Mouse (Mus musculus): ENCODE results near the gene Prr3.

- TF ChIP-seq CTCF (IDR thresholded peaks at IDR 0.05; ENCODE audit: low read depth, low read length) (no peak), GATA1 (IDR thresholded peaks at IDR 0.05; ENCODE audit: borderline replicate concordance, low read length) (no peak), POLR2AphosphoS5 (IDR thresholded peaks at IDR 0.05; ENCODE audit: insufficient replicate concordance, low read depth, low read length) (no peak), TAL1 (conservative IDR thresholded peaks at IDR 0.05; ENCODE audit: low read depth, low read length) (no peak)
These were observed 19.3 kb upstream of the Prr3 start for GRCm38 (mm10) chr17:35999356-35999755.

Data from G1E (cell line).